Mouse (Mus musculus): ENCODE data around the gene Ehd4. TPM values are rescaled to one million over a fixed set of nuclear protein-coding genes. Genes with fewer than 3 reads are reported as not detected.

Ehd4 gene
- polyA plus RNA-seq, 1 experiment, result 24.4 TPM

- H3K27ac ChIP-seq (ENCODE audit: insufficient read depth, low read length), result no peak overlapping the region
- H3K9ac ChIP-seq (ENCODE audit: low read depth, poor library complexity, severe bottlenecking), result no peak overlapping the region
- no peaks in the 10 kb centered on the region for H3K9me3 ChIP-seq (replicated peaks; ENCODE audit: control insufficient read depth, insufficient read depth, low read length, poor library complexity, severe bottlenecking)
- no peak for TF ChIP-seq EP300 (IDR thresholded peaks at IDR 0.05; ENCODE audit: insufficient read depth, low read depth, low read length)
- no peak for TF ChIP-seq POLR2A (IDR thresholded peaks at IDR 0.05; ENCODE audit: insufficient read depth, low read length)
- TF ChIP-seq CTCF (IDR thresholded peaks at IDR 0.05; ENCODE audit: low read depth, low read length), result no peak
- H3K27me3 ChIP-seq (ENCODE audit: control insufficient read depth, insufficient read depth, low read length, poor library complexity, severe bottlenecking), result no peaks in the 10 kb centered on the region
- peaks cover 2% of the 10 kb centered on the region for H3K4me1 ChIP-seq (ENCODE audit: control insufficient read depth, insufficient read depth, low read length)
- peaks cover 5% of the 10 kb centered on the region; the same call in 1 of the 2 replicates for H3K36me3 ChIP-seq (ENCODE audit: control insufficient read depth, insufficient read depth, low read length, poor library complexity, severe bottlenecking)
- H3K4me3 ChIP-seq (ENCODE audit: low read depth, low read length), result no peak overlapping the region
Observed at GRCm38 (mm10) chr2:120099886-120100285, 54.5 kb downstream of the Ehd4 start.

- Histone ChIP-seq H3K4me1 (ENCODE audit: control insufficient read depth, insufficient read depth, low read length) (peaks cover 2% of the 10 kb centered on the region), H3K9me3 (replicated peaks; ENCODE audit: control insufficient read depth, insufficient read depth, low read length, poor library complexity, severe bottlenecking) (no peaks in the 10 kb centered on the region), H3K9ac (ENCODE audit: low read depth, poor library complexity, severe bottlenecking) (no peak overlapping the region), H3K4me3 (ENCODE audit: low read depth, low read length) (no peak overlapping the region), H3K27me3 (ENCODE audit: control insufficient read depth, insufficient read depth, low read length, poor library complexity, severe bottlenecking) (no peaks in the 10 kb centered on the region), H3K27ac (ENCODE audit: insufficient read depth, low read length) (no peak overlapping the region), H3K36me3 (ENCODE audit: control insufficient read depth, insufficient read depth, low read length, poor library complexity, severe bottlenecking) (peaks cover 5% of the 10 kb centered on the region; the same call in 1 of the 2 replicates)
- TF ChIP-seq POLR2A (IDR thresholded peaks at IDR 0.05; ENCODE audit: insufficient read depth, low read length) (no peak), EP300 (IDR thresholded peaks at IDR 0.05; ENCODE audit: insufficient read depth, low read depth, low read length) (no peak), CTCF (IDR thresholded peaks at IDR 0.05; ENCODE audit: low read depth, low read length) (no peak)
Observed at GRCm38 (mm10) chr2:120099263-120099662, 55.1 kb downstream of the Ehd4 start.

- no peak overlapping the region for H3K27ac ChIP-seq (ENCODE audit: insufficient read depth, low read length)
- no peak for TF ChIP-seq EP300 (IDR thresholded peaks at IDR 0.05; ENCODE audit: insufficient read depth, low read depth, low read length)
- no peak for TF ChIP-seq CTCF (IDR thresholded peaks at IDR 0.05; ENCODE audit: low read depth, low read length)
- no peak for TF ChIP-seq POLR2A (IDR thresholded peaks at IDR 0.05; ENCODE audit: insufficient read depth, low read length)
Observed at GRCm38 (mm10) chr2:120098781-120099202, 55.6 kb downstream of the Ehd4 start.

GRCm38 (mm10) chr2:120097868-120098267, 56.5 kb downstream of the Ehd4 start:
- no peaks in the 10 kb centered on the region for H3K27me3 ChIP-seq (ENCODE audit: control insufficient read depth, insufficient read depth, low read length, poor library complexity, severe bottlenecking)
- no peak overlapping the region for H3K27ac ChIP-seq (ENCODE audit: insufficient read depth, low read length)

More at GRCm38 (mm10) chr2:120098781-120099202, 55.6 kb downstream of the Ehd4 start:
- Histone ChIP-seq H3K9ac (ENCODE audit: low read depth, poor library complexity, severe bottlenecking) (no peak overlapping the region), H3K36me3 (ENCODE audit: control insufficient read depth, insufficient read depth, low read length, poor library complexity, severe bottlenecking) (peaks cover 5% of the 10 kb centered on the region; the same call in 1 of the 2 replicates), H3K27me3 (ENCODE audit: control insufficient read depth, insufficient read depth, low read length, poor library complexity, severe bottlenecking) (no peaks in the 10 kb centered on the region), H3K4me3 (ENCODE audit: low read depth, low read length) (no peak overlapping the region), H3K9me3 (replicated peaks; ENCODE audit: control insufficient read depth, insufficient read depth, low read length, poor library complexity, severe bottlenecking) (no peaks in the 10 kb centered on the region), H3K4me1 (ENCODE audit: control insufficient read depth, insufficient read depth, low read length) (peaks cover 2% of the 10 kb centered on the region)

GRCm38 (mm10) chr2:120096711-120097110, 57.7 kb downstream of the Ehd4 start:
- H3K27ac ChIP-seq (ENCODE audit: insufficient read depth, low read length), result no peak overlapping the region
- H3K27me3 ChIP-seq (ENCODE audit: control insufficient read depth, insufficient read depth, low read length, poor library complexity, severe bottlenecking), result no peaks in the 10 kb centered on the region
- no peaks in the 10 kb centered on the region for H3K9me3 ChIP-seq (replicated peaks; ENCODE audit: control insufficient read depth, insufficient read depth, low read length, poor library complexity, severe bottlenecking)
- no peak for TF ChIP-seq EP300 (IDR thresholded peaks at IDR 0.05; ENCODE audit: insufficient read depth, low read depth, low read length)
- no peak for TF ChIP-seq POLR2A (IDR thresholded peaks at IDR 0.05; ENCODE audit: insufficient read depth, low read length)
- no peak for TF ChIP-seq CTCF (IDR thresholded peaks at IDR 0.05; ENCODE audit: low read depth, low read length)
- peaks cover under 1% of the 10 kb centered on the region; the same call in 1 of the 2 replicates for H3K36me3 ChIP-seq (ENCODE audit: control insufficient read depth, insufficient read depth, low read length, poor library complexity, severe bottlenecking)
- H3K9ac ChIP-seq (ENCODE audit: low read depth, poor library complexity, severe bottlenecking), result no peak overlapping the region
- H3K4me1 ChIP-seq (ENCODE audit: control insufficient read depth, insufficient read depth, low read length), result peaks cover 2% of the 10 kb centered on the region
- H3K4me3 ChIP-seq (ENCODE audit: low read depth, low read length), result no peak overlapping the region

More at GRCm38 (mm10) chr2:120097868-120098267, 56.5 kb downstream of the Ehd4 start:
- TF ChIP-seq CTCF (IDR thresholded peaks at IDR 0.05; ENCODE audit: low read depth, low read length), result no peak
- TF ChIP-seq EP300 (IDR thresholded peaks at IDR 0.05; ENCODE audit: insufficient read depth, low read depth, low read length), result no peak
- TF ChIP-seq POLR2A (IDR thresholded peaks at IDR 0.05; ENCODE audit: insufficient read depth, low read length), result no peak
- H3K9me3 ChIP-seq (replicated peaks; ENCODE audit: control insufficient read depth, insufficient read depth, low read length, poor library complexity, severe bottlenecking), result no peaks in the 10 kb centered on the region
- H3K36me3 ChIP-seq (ENCODE audit: control insufficient read depth, insufficient read depth, low read length, poor library complexity, severe bottlenecking), result peaks cover 5% of the 10 kb centered on the region; the same call in 1 of the 2 replicates
- no peak overlapping the region for H3K4me3 ChIP-seq (ENCODE audit: low read depth, low read length)
- peaks cover 2% of the 10 kb centered on the region for H3K4me1 ChIP-seq (ENCODE audit: control insufficient read depth, insufficient read depth, low read length)
- H3K9ac ChIP-seq (ENCODE audit: low read depth, poor library complexity, severe bottlenecking), result no peak overlapping the region

- Histone ChIP-seq H3K36me3 (ENCODE audit: control insufficient read depth, insufficient read depth, low read length, poor library complexity, severe bottlenecking) (no peaks in the 10 kb centered on the region; the same call in 1 of the 2 replicates), H3K4me3 (ENCODE audit: low read depth, low read length) (no peak overlapping the region), H3K9me3 (replicated peaks; ENCODE audit: control insufficient read depth, insufficient read depth, low read length, poor library complexity, severe bottlenecking) (no peaks in the 10 kb centered on the region), H3K9ac (ENCODE audit: low read depth, poor library complexity, severe bottlenecking) (no peak overlapping the region), H3K27me3 (ENCODE audit: control insufficient read depth, insufficient read depth, low read length, poor library complexity, severe bottlenecking) (no peaks in the 10 kb centered on the region), H3K4me1 (ENCODE audit: control insufficient read depth, insufficient read depth, low read length) (peaks cover 2% of the 10 kb centered on the region), H3K27ac (ENCODE audit: insufficient read depth, low read length) (no peak overlapping the region)
- TF ChIP-seq EP300 (IDR thresholded peaks at IDR 0.05; ENCODE audit: insufficient read depth, low read depth, low read length) (no peak), CTCF (IDR thresholded peaks at IDR 0.05; ENCODE audit: low read depth, low read length) (no peak), POLR2A (IDR thresholded peaks at IDR 0.05; ENCODE audit: insufficient read depth, low read length) (no peak)
Observed at GRCm38 (mm10) chr2:120096191-120096590, 58.2 kb downstream of the Ehd4 start.

All from ES-Bruce4 (cell line).